Mouse (Mus musculus): Measurements from ENCODE around the gene Il17rb. TPM values are rescaled to one million over a fixed set of nuclear protein-coding genes. Genes with fewer than 3 reads are reported as not detected.

Gene Il17rb
- polyA plus RNA-seq, 1 experiment from 2014 or later = 0.93 TPM

DNA sequence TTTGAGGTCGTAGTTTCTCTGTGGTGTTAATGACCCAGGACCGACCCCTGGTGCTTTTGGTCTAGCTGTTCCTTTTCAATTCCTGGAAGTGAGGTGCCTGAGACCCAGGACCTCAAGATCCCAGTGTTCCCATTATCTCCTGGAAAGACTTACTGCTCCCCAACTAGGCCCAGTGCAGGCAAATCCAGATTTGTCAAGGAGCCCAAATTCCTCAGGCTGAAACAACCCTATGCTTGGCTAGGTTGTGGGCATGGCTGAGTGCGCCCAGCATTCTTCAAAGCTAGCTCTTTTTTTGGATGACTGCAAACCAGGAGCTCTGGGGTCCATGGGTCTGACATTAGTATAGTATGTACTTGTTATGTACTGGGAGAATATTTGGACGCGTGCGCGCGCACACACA lies 10.7 kb upstream of the Il17rb start:
- H3K36me3 ChIP-seq (ENCODE audit: control insufficient read depth, insufficient read depth, low read length) = no peaks in the 10 kb centered on the region
- H3K4me3 ChIP-seq (ENCODE audit: low read depth, low read length) = no peak overlapping the region
- H3K4me1 ChIP-seq (ENCODE audit: control insufficient read depth, insufficient read depth, low read length) = no peaks in the 10 kb centered on the region
- H3K27me3 ChIP-seq (ENCODE audit: control insufficient read depth, insufficient read depth, low read length) = no peaks in the 10 kb centered on the region
- DNase-seq (ENCODE audit: low spot score, missing footprints) (no peak), ATAC-seq (ENCODE audit: low FRiP score) (no peak)
- no peak overlapping the region for H3K4me2 ChIP-seq
- WGBS = 90% methylated on average over 8 of the region's 8 CpGs
- H3K9ac ChIP-seq (ENCODE audit: low read length) = no peak overlapping the region
- no peak overlapping the region for H3K27ac ChIP-seq (ENCODE audit: low read depth, low read length)
- no peaks in the 10 kb centered on the region for H3K9me3 ChIP-seq (ENCODE audit: control insufficient read depth, low read length)

DNA sequence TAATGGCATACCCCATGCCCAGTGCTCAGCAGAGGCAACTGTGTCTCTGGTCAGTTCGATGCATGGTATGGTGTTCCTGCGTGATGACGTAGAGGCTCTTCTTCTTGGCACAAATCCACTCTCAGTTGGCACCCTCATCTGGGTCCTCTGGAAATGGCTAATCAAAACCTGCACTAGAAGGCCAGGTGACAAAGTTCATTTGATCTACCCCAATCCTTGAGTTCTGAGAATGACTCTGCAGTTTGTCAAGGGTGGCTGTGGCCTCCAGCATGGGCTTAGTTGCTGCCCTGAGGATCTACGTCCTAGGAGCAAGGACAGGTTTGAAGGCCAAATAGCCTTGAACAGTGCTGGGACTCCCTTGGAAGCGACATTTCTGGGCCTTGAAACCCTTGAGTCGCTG lies 10.2 kb upstream of the Il17rb start:
- Histone ChIP-seq H3K27me3 (ENCODE audit: control insufficient read depth, insufficient read depth, low read length) (no peaks in the 10 kb centered on the region), H3K4me3 (ENCODE audit: low read depth, low read length) (no peak overlapping the region), H3K36me3 (ENCODE audit: control insufficient read depth, insufficient read depth, low read length) (no peaks in the 10 kb centered on the region), H3K9me3 (ENCODE audit: control insufficient read depth, low read length) (no peaks in the 10 kb centered on the region), H3K9ac (ENCODE audit: low read length) (no peak overlapping the region), H3K4me2 (no peak overlapping the region), H3K27ac (ENCODE audit: low read depth, low read length) (no peak overlapping the region), H3K4me1 (ENCODE audit: control insufficient read depth, insufficient read depth, low read length) (no peaks in the 10 kb centered on the region)
- DNase-seq (ENCODE audit: low spot score, missing footprints) (no peak), ATAC-seq (ENCODE audit: low FRiP score) (no peak)
- WGBS = 94% methylated on average over 6 of the region's 6 CpGs

DNA sequence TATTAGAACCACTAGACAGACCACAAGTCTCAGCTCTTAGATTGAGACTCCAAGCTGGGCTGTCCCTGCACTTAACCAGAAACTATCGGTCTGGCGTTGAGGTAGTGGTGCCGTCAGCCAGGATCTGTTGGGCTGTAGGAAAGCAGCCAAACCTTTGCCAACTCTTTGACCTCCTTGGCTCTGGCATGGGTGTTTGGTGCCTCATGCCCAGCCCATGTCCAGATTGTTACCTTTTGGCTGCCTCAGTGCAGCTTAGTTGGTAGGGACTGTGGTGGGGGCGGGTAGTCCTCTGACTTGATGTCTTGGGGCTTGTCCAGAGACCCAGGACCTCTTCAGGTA lies 9.7 kb upstream of the Il17rb start:
- WGBS = 95% methylated on average over 4 of the region's 4 CpGs
- Histone ChIP-seq H3K9ac (ENCODE audit: low read length) (no peak overlapping the region), H3K27me3 (ENCODE audit: control insufficient read depth, insufficient read depth, low read length) (no peaks in the 10 kb centered on the region), H3K9me3 (ENCODE audit: control insufficient read depth, low read length) (no peaks in the 10 kb centered on the region), H3K27ac (ENCODE audit: low read depth, low read length) (no peak overlapping the region), H3K4me1 (ENCODE audit: control insufficient read depth, insufficient read depth, low read length) (no peaks in the 10 kb centered on the region), H3K36me3 (ENCODE audit: control insufficient read depth, insufficient read depth, low read length) (no peaks in the 10 kb centered on the region), H3K4me2 (no peak overlapping the region), H3K4me3 (ENCODE audit: low read depth, low read length) (no peak overlapping the region)
- no peak for DNase-seq (ENCODE audit: low spot score, missing footprints)
- no peak for ATAC-seq (ENCODE audit: low FRiP score)

DNA sequence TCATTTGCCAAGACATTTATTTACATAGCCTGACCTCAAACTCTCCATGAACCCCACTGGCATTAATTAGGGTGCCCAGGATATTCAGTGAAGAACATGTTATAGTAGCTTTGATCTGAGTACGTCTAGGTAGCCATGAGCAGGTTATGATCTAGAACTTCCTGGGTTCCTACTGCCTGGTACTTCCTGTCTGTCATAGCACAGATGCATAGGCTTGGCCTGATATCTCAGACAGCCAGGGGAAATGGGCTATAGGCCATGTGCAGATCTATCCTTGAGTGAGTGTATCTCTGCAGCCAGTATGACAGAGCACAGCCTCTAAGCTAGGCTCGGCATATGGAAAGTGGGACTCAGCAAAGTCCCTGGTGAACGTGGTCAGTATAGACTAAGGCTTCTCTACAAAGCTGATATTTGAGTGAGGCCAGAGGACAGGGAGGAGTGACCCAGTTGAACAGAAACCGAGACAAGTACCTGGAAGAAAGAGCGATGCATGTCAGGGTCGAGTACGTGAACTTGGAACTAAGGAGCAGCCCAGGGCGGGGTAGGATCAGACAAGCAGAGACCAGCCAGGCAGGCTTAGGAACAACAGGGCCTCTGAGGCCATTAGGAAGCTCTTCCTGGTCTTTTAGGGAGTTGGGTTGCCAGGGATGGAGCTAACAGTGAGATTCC lies 9.2 kb upstream of the Il17rb start:
- Histone ChIP-seq H3K4me1 (ENCODE audit: control insufficient read depth, insufficient read depth, low read length) (no peaks in the 10 kb centered on the region), H3K36me3 (ENCODE audit: control insufficient read depth, insufficient read depth, low read length) (no peaks in the 10 kb centered on the region), H3K9me3 (ENCODE audit: control insufficient read depth, low read length) (no peaks in the 10 kb centered on the region), H3K4me3 (ENCODE audit: low read depth, low read length) (no peak overlapping the region), H3K9ac (ENCODE audit: low read length) (no peak overlapping the region), H3K27me3 (ENCODE audit: control insufficient read depth, insufficient read depth, low read length) (no peaks in the 10 kb centered on the region), H3K27ac (ENCODE audit: low read depth, low read length) (no peak overlapping the region), H3K4me2 (no peak overlapping the region)
- WGBS = 88% methylated on average over 8 of the region's 8 CpGs
- DNase-seq (ENCODE audit: low spot score, missing footprints) = no peak
- ATAC-seq (ENCODE audit: low FRiP score) = no peak

DNA sequence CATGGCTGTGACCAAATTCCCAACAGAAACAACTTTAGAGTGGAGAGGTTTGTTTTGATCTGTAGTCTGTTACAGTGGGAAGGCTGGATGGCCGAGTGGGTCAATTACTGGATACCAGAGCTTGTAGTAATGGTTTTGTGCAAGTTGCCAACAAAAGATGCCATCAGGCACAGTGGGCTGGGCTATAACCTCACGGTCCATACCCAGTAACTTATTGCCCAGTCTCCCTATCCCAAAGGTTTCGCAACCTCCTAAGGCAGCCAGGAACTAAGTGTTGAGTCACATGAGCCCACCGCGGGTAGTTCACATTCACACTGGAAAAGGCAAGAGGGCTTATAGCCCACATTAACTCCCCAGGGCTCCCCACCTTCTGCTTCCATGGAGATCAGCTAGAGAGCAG lies 8.0 kb upstream of the Il17rb start:
- DNase-seq (ENCODE audit: low spot score, missing footprints) = no peak
- 83% methylated on average over 5 of the region's 5 CpGs for WGBS
- Histone ChIP-seq H3K4me3 (ENCODE audit: low read depth, low read length) (no peak overlapping the region), H3K4me2 (no peak overlapping the region), H3K27me3 (ENCODE audit: control insufficient read depth, insufficient read depth, low read length) (no peaks in the 10 kb centered on the region), H3K9ac (ENCODE audit: low read length) (no peak overlapping the region), H3K9me3 (ENCODE audit: control insufficient read depth, low read length) (no peaks in the 10 kb centered on the region), H3K4me1 (ENCODE audit: control insufficient read depth, insufficient read depth, low read length) (no peaks in the 10 kb centered on the region), H3K36me3 (ENCODE audit: control insufficient read depth, insufficient read depth, low read length) (no peaks in the 10 kb centered on the region), H3K27ac (ENCODE audit: low read depth, low read length) (no peak overlapping the region)
- ATAC-seq (ENCODE audit: low FRiP score) = no peak

DNA sequence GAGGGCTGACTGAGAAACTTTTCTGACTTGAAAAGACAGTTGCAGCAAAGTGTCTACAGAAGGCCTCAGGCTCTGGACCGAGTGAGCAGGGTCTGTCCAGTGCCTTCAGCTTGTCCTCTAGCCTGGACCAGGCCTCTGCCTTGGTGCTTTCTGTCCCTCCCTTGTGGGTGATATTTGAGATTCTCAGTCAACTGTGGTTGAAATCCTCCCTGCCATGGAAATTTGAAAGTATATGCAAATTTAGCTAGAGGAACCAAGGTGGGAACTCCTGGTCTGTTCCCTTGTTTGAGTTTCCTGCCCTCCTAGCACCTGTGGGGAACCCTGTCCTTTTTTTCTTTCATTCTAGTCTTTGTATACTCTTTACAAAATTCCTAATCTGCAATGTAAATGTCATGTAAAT lies 6.3 kb upstream of the Il17rb start:
- Histone ChIP-seq H3K4me2 (no peak overlapping the region), H3K9me3 (ENCODE audit: control insufficient read depth, low read length) (no peaks in the 10 kb centered on the region), H3K4me1 (ENCODE audit: control insufficient read depth, insufficient read depth, low read length) (no peaks in the 10 kb centered on the region), H3K4me3 (ENCODE audit: low read depth, low read length) (no peak overlapping the region), H3K27ac (ENCODE audit: low read depth, low read length) (no peak overlapping the region), H3K36me3 (ENCODE audit: control insufficient read depth, insufficient read depth, low read length) (no peaks in the 10 kb centered on the region), H3K27me3 (ENCODE audit: control insufficient read depth, insufficient read depth, low read length) (no peaks in the 10 kb centered on the region), H3K9ac (ENCODE audit: low read length) (no peak overlapping the region)
- no peak for ATAC-seq (ENCODE audit: low FRiP score)
- peak; percentile 57 for DNase-seq (ENCODE audit: low spot score, missing footprints)
- 60% methylated on average over 1 of the region's 1 CpGs for WGBS

DNA sequence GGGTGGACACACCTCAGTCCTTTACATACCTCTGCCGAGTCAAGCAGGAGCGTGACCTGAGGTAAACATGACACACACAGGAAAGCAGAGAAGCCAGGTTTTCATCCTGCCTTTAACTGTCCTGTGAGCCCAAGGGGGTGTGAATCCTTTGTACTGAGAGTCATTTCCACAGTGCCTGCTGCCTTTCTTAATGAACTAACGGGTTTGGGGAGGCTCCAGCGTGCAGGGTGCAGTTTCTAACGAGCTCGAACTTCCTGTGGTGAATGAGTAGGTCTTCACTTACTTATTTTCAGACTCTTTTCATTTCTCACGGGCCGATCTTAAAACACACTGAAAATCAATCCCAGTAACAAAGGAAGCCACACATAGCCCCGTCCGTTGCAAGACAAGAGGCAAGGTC lies 5.8 kb upstream of the Il17rb start:
- no peak overlapping the region for H3K4me3 ChIP-seq (ENCODE audit: low read depth, low read length)
- no peak overlapping the region for H3K4me2 ChIP-seq
- DNase-seq (ENCODE audit: low spot score, missing footprints) = no peak
- 76% methylated on average over 10 of the region's 10 CpGs for WGBS
- no peak for ATAC-seq (ENCODE audit: low FRiP score)
- H3K4me1 ChIP-seq (ENCODE audit: control insufficient read depth, insufficient read depth, low read length) = no peaks in the 10 kb centered on the region
- no peaks in the 10 kb centered on the region for H3K9me3 ChIP-seq (ENCODE audit: control insufficient read depth, low read length)
- no peak overlapping the region for H3K9ac ChIP-seq (ENCODE audit: low read length)
- no peak overlapping the region for H3K27ac ChIP-seq (ENCODE audit: low read depth, low read length)
- H3K36me3 ChIP-seq (ENCODE audit: control insufficient read depth, insufficient read depth, low read length) = no peaks in the 10 kb centered on the region
- no peaks in the 10 kb centered on the region for H3K27me3 ChIP-seq (ENCODE audit: control insufficient read depth, insufficient read depth, low read length)

DNA sequence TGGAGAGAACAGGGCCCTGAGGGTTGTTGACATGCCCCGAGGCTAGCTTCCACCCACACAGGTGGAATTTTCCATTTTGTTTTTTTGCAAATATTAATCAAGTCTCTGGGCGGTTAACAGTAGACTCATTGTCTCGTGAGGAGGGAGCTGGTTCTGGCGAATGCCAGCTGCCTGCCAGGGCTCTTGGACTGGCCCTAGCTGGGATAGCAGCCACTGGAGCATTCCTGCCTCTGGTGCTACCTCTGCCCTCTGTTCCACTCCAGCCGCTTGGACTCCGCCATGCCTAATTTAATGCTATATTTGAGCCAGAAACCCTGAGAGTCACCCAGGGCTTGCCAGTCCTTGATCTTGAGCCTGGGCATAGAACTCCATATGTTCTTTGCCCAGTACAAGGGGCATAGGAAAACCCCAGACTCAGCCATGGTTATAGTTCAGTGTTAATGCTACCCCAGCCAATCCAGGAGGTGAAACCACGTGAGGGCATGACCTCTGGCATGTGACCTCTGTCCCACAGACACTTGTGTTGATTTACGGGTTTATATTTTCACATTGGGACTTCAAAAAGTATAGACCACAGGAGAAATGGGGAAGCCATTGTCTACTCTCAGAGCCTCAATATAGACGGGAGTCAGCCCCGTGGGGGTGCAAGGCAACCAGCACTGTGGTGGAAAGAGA lies 3.3 kb upstream of the Il17rb start:
- WGBS = 87% methylated on average over 10 of the region's 10 CpGs
- no peak overlapping the region for H3K9ac ChIP-seq (ENCODE audit: low read length)
- peak; percentile 2 for DNase-seq (ENCODE audit: low spot score, missing footprints)
- peaks cover 8% of the 10 kb centered on the region; the same call in 1 of the 2 replicates for H3K27me3 ChIP-seq (ENCODE audit: control insufficient read depth, insufficient read depth, low read length)
- no peak overlapping the region for H3K27ac ChIP-seq (ENCODE audit: low read depth, low read length)
- no peaks in the 10 kb centered on the region for H3K9me3 ChIP-seq (ENCODE audit: control insufficient read depth, low read length)
- H3K36me3 ChIP-seq (ENCODE audit: control insufficient read depth, insufficient read depth, low read length) = no peaks in the 10 kb centered on the region
- H3K4me2 ChIP-seq = no peak overlapping the region
- no peak for ATAC-seq (ENCODE audit: low FRiP score)
- 0 out of 2 replicates have a peak, but pooled peaks cover 2% of the 10 kb centered on the region for H3K4me1 ChIP-seq (ENCODE audit: control insufficient read depth, insufficient read depth, low read length)
- H3K4me3 ChIP-seq (ENCODE audit: low read depth, low read length) = no peak overlapping the region

DNA sequence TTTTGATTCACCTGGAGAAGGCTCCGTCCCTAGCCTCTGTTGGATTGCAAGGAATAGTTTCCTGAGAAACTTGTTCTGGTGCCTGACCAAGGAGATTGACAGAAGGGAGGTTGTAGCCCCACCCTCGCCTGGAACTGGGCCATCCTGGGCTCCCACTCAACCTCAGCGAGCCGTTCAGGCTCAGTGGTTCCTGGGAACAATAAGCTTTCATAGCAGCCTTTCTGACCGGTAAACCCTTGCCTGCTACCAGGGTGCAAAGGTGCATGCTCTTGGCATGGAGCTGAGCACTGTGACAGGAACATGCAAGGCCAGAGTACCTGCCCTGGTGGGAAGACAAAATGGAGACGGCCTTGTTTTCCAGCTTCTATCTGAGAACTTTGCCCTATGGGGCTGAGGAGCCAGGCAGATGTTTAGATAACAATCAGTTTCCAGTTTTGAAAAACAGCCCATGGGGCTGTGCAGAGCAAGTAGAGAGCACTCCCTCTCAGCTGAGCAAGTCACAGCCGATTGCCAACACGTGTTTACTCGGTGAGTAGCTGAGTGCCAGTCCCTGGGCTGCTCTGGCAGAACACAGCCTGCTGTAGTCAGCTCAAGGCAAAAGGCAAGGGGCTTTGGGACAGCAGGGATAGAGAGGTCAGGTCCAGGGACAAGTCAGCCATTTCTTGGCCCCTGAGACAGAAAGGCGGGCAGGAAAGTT lies 1.3 kb upstream of the Il17rb start:
- Histone ChIP-seq H3K9ac (ENCODE audit: low read length) (no peak overlapping the region), H3K9me3 (ENCODE audit: control insufficient read depth, low read length) (no peaks in the 10 kb centered on the region), H3K36me3 (ENCODE audit: control insufficient read depth, insufficient read depth, low read length) (no peaks in the 10 kb centered on the region), H3K27ac (ENCODE audit: low read depth, low read length) (no peak overlapping the region), H3K4me1 (ENCODE audit: control insufficient read depth, insufficient read depth, low read length) (0 out of 2 replicates have a peak, but pooled peaks cover 2% of the 10 kb centered on the region), H3K4me3 (ENCODE audit: low read depth, low read length) (no peak overlapping the region), H3K27me3 (ENCODE audit: control insufficient read depth, insufficient read depth, low read length) (peaks cover 8% of the 10 kb centered on the region; the same call in 1 of the 2 replicates), H3K4me2 (no peak overlapping the region)
- WGBS = 81% methylated on average over 10 of the region's 10 CpGs
- DNase-seq (ENCODE audit: low spot score, missing footprints) = peak; percentile 69
- ATAC-seq (ENCODE audit: low FRiP score) = no peak

All from midbrain, embryonic 11.5 days (tissue).